In genomic region chr2:63700255-63700654, GRCm38 (mm10) we compare ENCODE assay signal across 8 mouse cellular contexts.
DNase-seq lines count a peak whose midpoint lies in the region; ATAC-seq and TF ChIP-seq lines count a peak whose summit lies in the region.

No protein-coding gene starts in this region.

- peak; percentile 39 for TF ChIP-seq RAD21 in CH12.LX (IDR thresholded peaks at IDR 0.05; ENCODE audit: low read depth, low read length)

- H3K36me3 ChIP-seq in intestine, embryonic 15.5 days, result no peaks in the 10 kb centered on the region
- H3K36me3 ChIP-seq in intestine, embryonic 16.5 days (ENCODE audit: control insufficient read depth, insufficient read depth, low read length), result no peaks in the 10 kb centered on the region
- H3K36me3 ChIP-seq in CH12.LX (replicated peaks in 1 of 2; ENCODE audit: control insufficient read depth in 1 of 2, insufficient read depth in 1 of 2, low read length in 1 of 2), result no peaks in the 10 kb centered on the region
- H3K36me3 ChIP-seq in limb, embryonic 13.5 days, result no peaks in the 10 kb centered on the region

- peak; percentile 46; the same call in 1 of the 2 replicates for ATAC-seq in intestine, embryonic 15.5 days
- no peak for ATAC-seq in intestine, embryonic 16.5 days
- 0 out of 2 replicates have a peak, but pooled peaks have one; percentile 10 for ATAC-seq in limb, embryonic 13.5 days (ENCODE audit: low FRiP score, low read depth)

- H3K79me2 ChIP-seq in CH12.LX (replicated peaks; ENCODE audit: control insufficient read depth, extremely low read depth, insufficient read depth, poor library complexity, severe bottlenecking), result no peaks in the 10 kb centered on the region

- H3K4me1 ChIP-seq in intestine, embryonic 15.5 days (replicated peaks), result peaks cover 4% of the 10 kb centered on the region; the same call in 1 of the 2 replicates
- H3K4me1 ChIP-seq in intestine, embryonic 16.5 days (ENCODE audit: control insufficient read depth, insufficient read depth, low read length), result 0 out of 2 replicates have a peak, but pooled peaks cover 6% of the 10 kb centered on the region
- H3K4me1 ChIP-seq in CH12.LX (ENCODE audit: control insufficient read depth in 1 of 2, insufficient read depth in 2 of 2), result peaks cover 0 to 8% of the 10 kb centered on the region in 2 experiments; a peak in 1 of 4 replicates
- peaks cover 16% of the 10 kb centered on the region for H3K4me1 ChIP-seq in limb, embryonic 13.5 days

- DNase-seq in CH12.LX (ENCODE audit: extremely low read depth) (peak; percentile 29), ZHBTc4 (ENCODE audit: low read depth, low spot score) (peak; percentile 34)
- DNase-seq in spleen, postnatal 10 days (ENCODE audit: low spot score in 2 of 2), result no peak
- no peak for DNase-seq in adrenal gland, postnatal 14 days
- DNase-seq in right cerebral cortex, postnatal 14 days, result no peak

- no peak for TF ChIP-seq POLR2A in CH12.LX (IDR thresholded peaks at IDR 0.05; ENCODE audit: low read depth, low read length)

- H3K9ac ChIP-seq in intestine, embryonic 15.5 days, result no peak overlapping the region
- H3K9ac ChIP-seq in intestine, embryonic 16.5 days (ENCODE audit: low read depth, low read length), result no peak overlapping the region
- H3K9ac ChIP-seq in CH12.LX (ENCODE audit: insufficient read depth, low read depth), result no peak overlapping the region
- no peak overlapping the region for H3K9ac ChIP-seq in limb, embryonic 13.5 days

- no peaks in the 10 kb centered on the region for H3K9me3 ChIP-seq in intestine, embryonic 15.5 days
- no peaks in the 10 kb centered on the region for H3K9me3 ChIP-seq in intestine, embryonic 16.5 days (ENCODE audit: control insufficient read depth, low read length)
- no peaks in the 10 kb centered on the region for H3K9me3 ChIP-seq in CH12.LX (replicated peaks; ENCODE audit: low read length)
- no peaks in the 10 kb centered on the region for H3K9me3 ChIP-seq in limb, embryonic 13.5 days

- no peak for TF ChIP-seq EP300 in CH12.LX (IDR thresholded peaks at IDR 0.05; ENCODE audit: low read length)

- peak in 1 of 2 experiments; percentile 46; a peak in 2 of 4 replicates for TF ChIP-seq CTCF in CH12.LX (conservative IDR thresholded peaks at IDR 0.05 in 1 of 2, IDR thresholded peaks at IDR 0.05 in 1 of 2; ENCODE audit: low read depth in 2 of 2, low read length in 2 of 2)

- H3K27ac ChIP-seq in intestine, embryonic 15.5 days, result no peak overlapping the region
- no peak overlapping the region for H3K27ac ChIP-seq in intestine, embryonic 16.5 days (ENCODE audit: low read length)
- H3K27ac ChIP-seq in CH12.LX (ENCODE audit: insufficient read depth, low read depth), result no peak overlapping the region
- H3K27ac ChIP-seq in limb, embryonic 13.5 days, result no peak overlapping the region

- H3K27me3 ChIP-seq in intestine, embryonic 15.5 days (replicated peaks), result no peaks in the 10 kb centered on the region
- H3K27me3 ChIP-seq in intestine, embryonic 16.5 days (replicated peaks; ENCODE audit: control insufficient read depth, insufficient read depth, low read length), result no peaks in the 10 kb centered on the region
- H3K27me3 ChIP-seq in CH12.LX (replicated peaks), result no peaks in the 10 kb centered on the region
- peaks cover 11% of the 10 kb centered on the region; the same call in 1 of the 2 replicates for H3K27me3 ChIP-seq in limb, embryonic 13.5 days

- no peak overlapping the region for H3K4me2 ChIP-seq in intestine, embryonic 15.5 days (replicated peaks)
- H3K4me2 ChIP-seq in intestine, embryonic 16.5 days (ENCODE audit: low read depth, low read length), result no peak overlapping the region
- H3K4me2 ChIP-seq in CH12.LX (ENCODE audit: insufficient read depth, low read depth, poor library complexity, severe bottlenecking), result no peak overlapping the region
- no peak overlapping the region for H3K4me2 ChIP-seq in limb, embryonic 13.5 days (replicated peaks)

- no peak overlapping the region for H3K4me3 ChIP-seq in intestine, embryonic 15.5 days (replicated peaks)
- no peak overlapping the region for H3K4me3 ChIP-seq in intestine, embryonic 16.5 days (ENCODE audit: low read length)
- H3K4me3 ChIP-seq in CH12.LX (replicated peaks in 1 of 3; ENCODE audit: low read depth in 2 of 3, low read length in 2 of 3, poor library complexity in 1 of 3), result no peak overlapping the region
- H3K4me3 ChIP-seq in limb, embryonic 13.5 days, result no peak overlapping the region

- dilution Hi-C loops in CH12.LX (cut with MboI; ENCODE audit: extremely low pct_ligation_motif_present, extremely low pct_unique_long_range_greater_than_20kb, low sequenced_read_pairs), result no loop called here

- in situ Hi-C loops in CH12.LX (cut with MboI; ENCODE audit: low pct_ligation_motif_present, low pct_unique_long_range_greater_than_20kb, low sequenced_read_pairs), result no loop called here

- WGBS in intestine, embryonic 15.5 days, result 13% methylated on average over 3 of the region's 3 CpGs
- 15% methylated on average over 3 of the region's 3 CpGs for WGBS in intestine, embryonic 16.5 days
- WGBS in limb, embryonic 13.5 days, result 15% methylated on average over 3 of the region's 3 CpGs

TF ChIP-seq in CH12.LX, 34 proteins besides CTCF, POLR2A, EP300 and RAD21:
- TF ChIP-seq CHD1 (IDR thresholded peaks at IDR 0.05; ENCODE audit: low read depth, low read length) (no peak), ZC3H11A (IDR thresholded peaks at IDR 0.05; ENCODE audit: low read depth, low read length) (no peak), MAFK (IDR thresholded peaks at IDR 0.05; ENCODE audit: insufficient replicate concordance, low read length) (no peak), ZKSCAN1 (IDR thresholded peaks at IDR 0.05; ENCODE audit: borderline replicate concordance, low read depth, low read length) (no peak), POLR2AphosphoS2 (IDR thresholded peaks at IDR 0.05; ENCODE audit: low read depth, low read length) (no peak), BHLHE40 (IDR thresholded peaks at IDR 0.05; ENCODE audit: low read depth, low read length) (no peak), MYC (IDR thresholded peaks at IDR 0.05; ENCODE audit: low read depth, low read length) (no peak), MXI1 (IDR thresholded peaks at IDR 0.05; ENCODE audit: low read depth, low read length) (no peak), MAX (IDR thresholded peaks at IDR 0.05; ENCODE audit: low read length) (no peak), IRF4 (IDR thresholded peaks at IDR 0.05; ENCODE audit: low read depth, low read length) (no peak), RCOR1 (conservative IDR thresholded peaks at IDR 0.05; ENCODE audit: low read depth, low read length) (no peak), USF1 (IDR thresholded peaks at IDR 0.05; ENCODE audit: low read depth, low read length) (no peak), UBTF (IDR thresholded peaks at IDR 0.05; ENCODE audit: low read depth, low read length) (no peak), MAZ (IDR thresholded peaks at IDR 0.05; ENCODE audit: low read depth, low read length) (no peak), GABPA (IDR thresholded peaks at IDR 0.05; ENCODE audit: insufficient replicate concordance, low read depth, low read length) (no peak)
TF ChIP-seq in CH12.LX: peak in this region for 0.

Comparison
In these comparisons a context has a peak if more than half of its experiments do, and no peak if none do; other contexts are left out.
1. DNase-seq: peak in CH12.LX (single experiment) and ZHBTc4 (single experiment); none in spleen, postnatal 10 days (0 of 2), adrenal gland, postnatal 14 days (single experiment) and right cerebral cortex, postnatal 14 days (single experiment).